Mouse (Mus musculus) right cerebral cortex, postnatal 36 days (tissue): ENCODE data around the gene Ccdc194.

Source experiments
- DNase-seq, 2 experiments: peaks; one replicate each; pipeline ENCODE4 v3.0.0; 2022; ENCODE audit warnings: low spot score in 2 of 2, mixed read lengths in 1 of 2

The Ccdc194 gene

GRCm38 (mm10) chr8:71511644-71512043 lies 13.9 kb downstream of the Ccdc194 start, which contains the start of gene Plvap:
Plvap (minus strand) TSS chr8:71511752.
- no peak for DNase-seq

- no peak for DNase-seq
These were observed 16.2 kb downstream of the Ccdc194 start for GRCm38 (mm10) chr8:71509316-71509715.

- peak; percentile 74 to 81 for DNase-seq
These were observed 17.9 kb downstream of the Ccdc194 start for GRCm38 (mm10) chr8:71507589-71508104.

- DNase-seq = no peak
These were observed 19.5 kb downstream of the Ccdc194 start for GRCm38 (mm10) chr8:71505979-71506378.

GRCm38 (mm10) chr8:71505326-71505725 lies 20.2 kb downstream of the Ccdc194 start:
- DNase-seq = no peak

GRCm38 (mm10) chr8:71504349-71504748 lies 21.2 kb downstream of the Ccdc194 start:
- DNase-seq = no peak

GRCm38 (mm10) chr8:71498816-71499690 lies 26.5 kb downstream of the Ccdc194 start:
- DNase-seq = no peak

- DNase-seq = no peak
These were observed 27.5 kb downstream of the Ccdc194 start for GRCm38 (mm10) chr8:71497881-71498501.

GRCm38 (mm10) chr8:71497077-71497645 lies 28.4 kb downstream of the Ccdc194 start:
- DNase-seq = no peak

- DNase-seq = no peak
These were observed 29.0 kb downstream of the Ccdc194 start for GRCm38 (mm10) chr8:71496481-71496880.

- no peak for DNase-seq
These were observed 29.7 kb downstream of the Ccdc194 start for GRCm38 (mm10) chr8:71495811-71496210.

- DNase-seq = peak in 1 of 2 experiments; percentile 59
These were observed 30.5 kb downstream of the Ccdc194 start for GRCm38 (mm10) chr8:71495039-71495438.

GRCm38 (mm10) chr8:71488454-71488853 lies 37.1 kb downstream of the Ccdc194 start:
- peak; percentile 70 to 80 for DNase-seq

GRCm38 (mm10) chr8:71487691-71488445 lies 37.6 kb downstream of the Ccdc194 start, which contains the start of gene Gtpbp3:
Gtpbp3 (plus strand) TSS chr8:71488103.
- peak; percentile 73 for DNase-seq

GRCm38 (mm10) chr8:71486136-71486529 lies 39.4 kb downstream of the Ccdc194 start:
- no peak for DNase-seq

GRCm38 (mm10) chr8:71485142-71486135 lies 40.1 kb downstream of the Ccdc194 start, which contains the start of gene Ano8:
Ano8 (minus strand) TSS chr8:71485963.
- peak; percentile 85 to 86 for DNase-seq

GRCm38 (mm10) chr8:71484736-71485135 lies 40.8 kb downstream of the Ccdc194 start:
- DNase-seq = no peak

GRCm38 (mm10) chr8:71483932-71484331 lies 41.6 kb downstream of the Ccdc194 start:
- no peak for DNase-seq

GRCm38 (mm10) chr8:71478943-71479342 lies 46.6 kb downstream of the Ccdc194 start:
- no peak for DNase-seq

- DNase-seq = no peak
These were observed 48.2 kb downstream of the Ccdc194 start for GRCm38 (mm10) chr8:71477196-71477845.
